Mouse (Mus musculus) kidney, postnatal 0 days (tissue): Measurements from ENCODE around the gene Ugt1a6a. TPM values are rescaled to one million over a fixed set of nuclear protein-coding genes. Genes with fewer than 3 reads are reported as not detected.
A peak's percentile ranks its signal among the peaks of the same experiment; 100 is the strongest.

Experiments
- ATAC-seq: fragments of 200-750 bp; cut with Nextera tagmentation; replicated peaks from 2 replicates; pipeline ENCODE4 v1.8.0; 2017; ENCODE audit warnings: low read depth, moderate number of reproducible peaks, moderate TSS enrichment, moderate library complexity; ENCODE audit not compliant: low FRiP score
- DNase-seq: peaks from one replicate; pipeline ENCODE4 v3.0.0-alpha.2; 2016; ENCODE audit warnings: low spot score
- H3K27ac ChIP-seq: fragments of 300-500 bp; sonication (generic); 2 replicates; pipeline ENCODE4 v1.5.1; 2014; ENCODE audit warnings: mild to moderate bottlenecking
- H3K27me3 ChIP-seq: fragments of 300-500 bp; sonication (generic); 2 replicates; pipeline ENCODE4 v1.6.1; 2014; ENCODE audit warnings: low read length, mixed read lengths; ENCODE audit not compliant: insufficient read depth
- H3K36me3 ChIP-seq: fragments of 300-500 bp; sonication (generic); 2 replicates; pipeline ENCODE4 v1.6.1; 2014; ENCODE audit warnings: low read length, mixed read lengths; ENCODE audit not compliant: insufficient read depth
- H3K4me1 ChIP-seq: fragments of 300-500 bp; sonication (generic); replicated peaks from 2 replicates; pipeline ENCODE4 v1.6.1; 2014; ENCODE audit warnings: antibody characterized with exemption, low read length, mixed read lengths; ENCODE audit not compliant: insufficient read depth
- H3K4me2 ChIP-seq: fragments of 300-500 bp; sonication (generic); 2 replicates; pipeline ENCODE4 v1.6.1; 2014; ENCODE audit warnings: mild to moderate bottlenecking, low read length, moderate library complexity, mixed read lengths
- H3K4me3 ChIP-seq: fragments of 300-500 bp; sonication (generic); replicated peaks from 2 replicates; pipeline ENCODE4 v1.5.1; 2014; ENCODE audit warnings: low read depth, low read length
- H3K9ac ChIP-seq: fragments of 300-500 bp; sonication (generic); 2 replicates; pipeline ENCODE4 v1.6.1; 2014; ENCODE audit warnings: low read depth, low read length
- H3K9me3 ChIP-seq: fragments of 300-500 bp; sonication (generic); replicated peaks from 2 replicates; pipeline ENCODE4 v1.6.1; 2016; ENCODE audit warnings: low read length, inconsistent platforms, mixed read lengths
- CTCF ChIP-seq: IDR thresholded peaks from 2 replicates; pipeline ENCODE4 v1.5.1; 2016; ENCODE audit warnings: antibody characterized with exemption, low read depth, mild to moderate bottlenecking, moderate library complexity
- WGBS: fragments of 180-500 bp; shearing (Covaris S2); extraction: QIAGEN DNeasy Blood & Tissue Kit; methylation state at CpG from one replicate; pipeline ENCODE4 v1.1.7; 2014; 5-methylcytosine and 5-hydroxymethylcytosine counted together
- polyA plus RNA-seq: library from polyadenylated mRNA; unstranded; fragments of >200 nt; fragmentation: Nextera tagmentation; extraction: Ambion mirVana; gene quantifications from 2 replicates; pipeline ENCODE4 v1.2.1, GENCODE M21; 2015

Gene Ugt1a6a
- polyA plus RNA-seq, 1 experiment from 2014 or later: 9.3 TPM

- H3K4me1 ChIP-seq: peaks cover 11% of the 10 kb centered on the region
- H3K27me3 ChIP-seq: no peaks in the 10 kb centered on the region
- peaks cover 10% of the 10 kb centered on the region for H3K9me3 ChIP-seq
- no peak overlapping the region for H3K4me3 ChIP-seq
- no peak for TF ChIP-seq CTCF
- no peak overlapping the region for H3K4me2 ChIP-seq
- no peak overlapping the region for H3K27ac ChIP-seq
- H3K9ac ChIP-seq: no peak overlapping the region
- DNase-seq: no peak
- no peak for ATAC-seq
- WGBS: 61% methylated on average over 2 of the region's 2 CpGs
- H3K36me3 ChIP-seq: peaks cover 8% of the 10 kb centered on the region; the same call in 1 of the 2 replicates
These were observed 120.9 kb downstream of the Ugt1a6a start for GRCm38 (mm10) chr1:88255466-88255857.

GRCm38 (mm10) chr1:88255989-88256754 lies 121.6 kb downstream of the Ugt1a6a start:
- no peaks in the 10 kb centered on the region for H3K27me3 ChIP-seq
- ATAC-seq (no peak), DNase-seq (no peak)
- no peak overlapping the region for H3K4me3 ChIP-seq
- 79% methylated on average over 13 of the region's 13 CpGs for WGBS
- peaks cover 11% of the 10 kb centered on the region for H3K4me1 ChIP-seq
- no peak overlapping the region for H3K9ac ChIP-seq
- no peak overlapping the region for H3K27ac ChIP-seq
- TF ChIP-seq CTCF: no peak
- H3K9me3 ChIP-seq: 0 out of 2 replicates have a peak, but pooled peaks cover 3% of the 10 kb centered on the region
- peaks cover 15% of the 10 kb centered on the region for H3K36me3 ChIP-seq
- no peak overlapping the region for H3K4me2 ChIP-seq

GRCm38 (mm10) chr1:88256886-88257663 lies 122.5 kb downstream of the Ugt1a6a start:
- ATAC-seq (no peak), DNase-seq (no peak)
- peaks cover 23% of the 10 kb centered on the region for H3K36me3 ChIP-seq
- no peak overlapping the region for H3K4me2 ChIP-seq
- no peak overlapping the region for H3K9ac ChIP-seq
- H3K9me3 ChIP-seq: no peaks in the 10 kb centered on the region
- no peak for TF ChIP-seq CTCF
- no peak overlapping the region for H3K27ac ChIP-seq
- H3K4me1 ChIP-seq: peaks cover 14% of the 10 kb centered on the region
- no peaks in the 10 kb centered on the region for H3K27me3 ChIP-seq
- no peak overlapping the region for H3K4me3 ChIP-seq
- 75% methylated on average over 10 of the region's 10 CpGs for WGBS

GRCm38 (mm10) chr1:88257681-88258080 lies 123.1 kb downstream of the Ugt1a6a start:
- peaks cover 14% of the 10 kb centered on the region for H3K4me1 ChIP-seq
- TF ChIP-seq CTCF: no peak
- no peaks in the 10 kb centered on the region for H3K9me3 ChIP-seq
- DNase-seq (no peak), ATAC-seq (no peak)
- no peak overlapping the region for H3K4me3 ChIP-seq
- peaks cover 28% of the 10 kb centered on the region for H3K36me3 ChIP-seq
- no peak overlapping the region for H3K4me2 ChIP-seq
- no peak overlapping the region for H3K27ac ChIP-seq
- H3K27me3 ChIP-seq: no peaks in the 10 kb centered on the region
- H3K9ac ChIP-seq: no peak overlapping the region
- WGBS: 81% methylated on average over 6 of the region's 6 CpGs

GRCm38 (mm10) chr1:88258361-88258760 lies 123.8 kb downstream of the Ugt1a6a start:
- H3K27me3 ChIP-seq: no peaks in the 10 kb centered on the region
- no peak overlapping the region for H3K9ac ChIP-seq
- no peak for TF ChIP-seq CTCF
- 64% methylated on average over 6 of the region's 6 CpGs for WGBS
- H3K27ac ChIP-seq: no peak overlapping the region
- H3K4me1 ChIP-seq: peaks cover 14% of the 10 kb centered on the region
- no peak for DNase-seq
- H3K4me3 ChIP-seq: no peak overlapping the region
- H3K4me2 ChIP-seq: no peak overlapping the region
- peaks cover 35% of the 10 kb centered on the region for H3K36me3 ChIP-seq
- ATAC-seq: no peak
- no peaks in the 10 kb centered on the region for H3K9me3 ChIP-seq

DNA sequence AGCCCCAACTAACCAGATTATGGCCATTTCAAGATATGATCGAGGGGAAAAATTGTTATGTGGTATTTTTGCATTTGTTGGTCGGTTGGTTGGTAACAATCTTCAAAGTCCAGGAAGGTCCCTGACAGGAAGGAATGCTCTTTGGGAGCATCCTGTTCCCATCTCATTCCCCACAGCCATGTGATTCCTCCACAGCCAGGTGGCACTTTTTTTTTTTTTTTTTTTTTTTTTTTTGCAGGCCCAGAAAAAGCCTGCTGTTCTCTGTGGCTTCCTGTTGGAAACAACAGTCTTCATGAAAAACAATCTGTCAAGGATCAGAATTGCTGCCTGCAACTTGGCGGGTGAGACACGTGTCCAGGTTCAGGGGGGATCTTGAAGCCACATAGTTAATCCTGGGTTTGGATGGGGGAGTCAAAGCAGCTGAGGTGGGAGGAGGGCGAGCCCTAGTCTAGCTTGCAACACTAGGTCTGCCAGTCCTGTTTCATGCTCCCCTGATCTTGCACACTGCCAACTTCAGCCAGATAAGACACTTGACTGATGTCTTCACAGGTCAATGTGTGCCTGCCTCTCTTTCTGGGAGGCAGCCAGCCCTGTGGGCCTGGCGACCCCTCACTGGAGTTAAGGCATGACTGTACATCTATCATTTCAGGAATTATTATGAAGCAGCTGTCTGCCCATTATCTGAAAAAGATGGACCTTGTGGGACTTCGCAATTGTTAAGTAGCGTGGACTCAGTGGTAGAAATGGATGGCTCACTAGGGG lies 124.5 kb downstream of the Ugt1a6a start:
- no peak; the same call in 1 of the 2 replicates for TF ChIP-seq CTCF
- Histone ChIP-seq H3K4me2 (no peak overlapping the region), H3K27me3 (no peaks in the 10 kb centered on the region), H3K4me3 (no peak overlapping the region), H3K9ac (0 out of 2 replicates have a peak overlapping the region, but pooled peaks have one; percentile 0), H3K36me3 (peaks cover 42% of the 10 kb centered on the region), H3K27ac (peak overlapping the region; percentile 0; the same call in 1 of the 2 replicates), H3K9me3 (no peaks in the 10 kb centered on the region), H3K4me1 (peaks cover 14% of the 10 kb centered on the region)
- peak; percentile 87 for DNase-seq
- WGBS: 50% methylated on average over 8 of the region's 8 CpGs
- ATAC-seq: peak; percentile 4; the same call in 1 of the 2 replicates
